Mouse (Mus musculus): ENCODE measurements around the gene Rasgef1c. TPM values are rescaled to one million over a fixed set of nuclear protein-coding genes. Genes with fewer than 3 reads are reported as not detected.

Gene Rasgef1c
- polyA plus RNA-seq, 1 experiment from 2014 or later = 5.7 TPM

GRCm38 (mm10) chr11:49931037-49931625 is 29.5 kb downstream of the Rasgef1c start:
- no peaks in the 10 kb centered on the region for H3K36me3 ChIP-seq (ENCODE audit: poor library complexity, severe bottlenecking)
- H3K4me1 ChIP-seq = peaks cover 34% of the 10 kb centered on the region
- H3K27ac ChIP-seq = peak overlapping the region; percentile 57
- 29% methylated on average over 5 of the region's 5 CpGs for WGBS
- no peak overlapping the region for H3K9ac ChIP-seq
- H3K4me3 ChIP-seq = no peak overlapping the region
- ATAC-seq = 0 out of 2 replicates have a peak, but pooled peaks have one; percentile 16
- no peak overlapping the region for H3K4me2 ChIP-seq
- no peaks in the 10 kb centered on the region for H3K27me3 ChIP-seq
- no peaks in the 10 kb centered on the region for H3K9me3 ChIP-seq (replicated peaks)

- 45% methylated on average over 7 of the region's 7 CpGs for WGBS
- Histone ChIP-seq H3K9ac (no peak overlapping the region), H3K4me1 (peaks cover 27% of the 10 kb centered on the region), H3K4me2 (no peak overlapping the region), H3K4me3 (no peak overlapping the region), H3K36me3 (ENCODE audit: poor library complexity, severe bottlenecking) (no peaks in the 10 kb centered on the region), H3K27ac (peak overlapping the region; percentile 57; the same call in 1 of the 2 replicates), H3K9me3 (replicated peaks) (no peaks in the 10 kb centered on the region), H3K27me3 (no peaks in the 10 kb centered on the region)
- peak; percentile 46 for ATAC-seq
These were observed 30.2 kb downstream of the Rasgef1c start for GRCm38 (mm10) chr11:49931853-49932252.

- 59% methylated on average over 1 of the region's 1 CpGs for WGBS
These were observed 32.2 kb downstream of the Rasgef1c start for GRCm38 (mm10) chr11:49933811-49934210.

GRCm38 (mm10) chr11:49934322-49934721 is 32.7 kb downstream of the Rasgef1c start:
- no peaks in the 10 kb centered on the region for H3K27me3 ChIP-seq
- H3K36me3 ChIP-seq (ENCODE audit: poor library complexity, severe bottlenecking) = no peaks in the 10 kb centered on the region
- no peak overlapping the region for H3K9ac ChIP-seq
- peaks cover 27% of the 10 kb centered on the region for H3K4me1 ChIP-seq
- 56% methylated on average over 10 of the region's 10 CpGs for WGBS
- no peak for ATAC-seq
- H3K4me3 ChIP-seq = no peak overlapping the region
- H3K27ac ChIP-seq = no peak overlapping the region
- no peaks in the 10 kb centered on the region for H3K9me3 ChIP-seq (replicated peaks)
- H3K4me2 ChIP-seq = no peak overlapping the region

More at GRCm38 (mm10) chr11:49933811-49934210, 32.2 kb downstream of the Rasgef1c start:
- no peak overlapping the region for H3K27ac ChIP-seq
- H3K4me2 ChIP-seq = no peak overlapping the region
- no peak for ATAC-seq
- H3K4me1 ChIP-seq = peaks cover 23% of the 10 kb centered on the region
- no peak overlapping the region for H3K9ac ChIP-seq
- H3K4me3 ChIP-seq = no peak overlapping the region
- H3K27me3 ChIP-seq = no peaks in the 10 kb centered on the region
- no peaks in the 10 kb centered on the region for H3K36me3 ChIP-seq (ENCODE audit: poor library complexity, severe bottlenecking)
- H3K9me3 ChIP-seq (replicated peaks) = no peaks in the 10 kb centered on the region

GRCm38 (mm10) chr11:49936458-49936857 is 34.8 kb downstream of the Rasgef1c start:
- Histone ChIP-seq H3K4me2 (no peak overlapping the region), H3K27ac (no peak overlapping the region), H3K27me3 (no peaks in the 10 kb centered on the region), H3K4me3 (no peak overlapping the region), H3K9me3 (replicated peaks) (no peaks in the 10 kb centered on the region), H3K4me1 (peaks cover 21% of the 10 kb centered on the region), H3K9ac (no peak overlapping the region), H3K36me3 (ENCODE audit: poor library complexity, severe bottlenecking) (no peaks in the 10 kb centered on the region)
- no peak for ATAC-seq
- 77% methylated on average over 9 of the region's 9 CpGs for WGBS

GRCm38 (mm10) chr11:49937779-49938178 is 36.1 kb downstream of the Rasgef1c start:
- H3K27me3 ChIP-seq = no peaks in the 10 kb centered on the region
- no peaks in the 10 kb centered on the region for H3K9me3 ChIP-seq (replicated peaks)
- H3K4me1 ChIP-seq = peaks cover 11% of the 10 kb centered on the region
- H3K9ac ChIP-seq = no peak overlapping the region
- ATAC-seq = no peak
- H3K4me2 ChIP-seq = no peak overlapping the region
- H3K27ac ChIP-seq = no peak overlapping the region
- H3K4me3 ChIP-seq = no peak overlapping the region
- H3K36me3 ChIP-seq (ENCODE audit: poor library complexity, severe bottlenecking) = no peaks in the 10 kb centered on the region
- WGBS = 95% methylated on average over 6 of the region's 6 CpGs

- Histone ChIP-seq H3K27me3 (no peaks in the 10 kb centered on the region), H3K27ac (peak overlapping the region; percentile 59), H3K36me3 (ENCODE audit: poor library complexity, severe bottlenecking) (no peaks in the 10 kb centered on the region), H3K9me3 (replicated peaks) (no peaks in the 10 kb centered on the region), H3K4me2 (no peak overlapping the region), H3K4me3 (no peak overlapping the region), H3K9ac (no peak overlapping the region), H3K4me1 (peaks cover 11% of the 10 kb centered on the region)
- WGBS = 23% methylated on average over 4 of the region's 4 CpGs
- peak; percentile 90 for ATAC-seq
These were observed 36.9 kb downstream of the Rasgef1c start for GRCm38 (mm10) chr11:49938258-49939164.

GRCm38 (mm10) chr11:49942841-49943240 is 41.2 kb downstream of the Rasgef1c start:
- no peak overlapping the region; the same call in 1 of the 2 replicates for H3K27ac ChIP-seq
- H3K4me2 ChIP-seq = no peak overlapping the region
- WGBS = 67% methylated on average over 4 of the region's 4 CpGs
- no peaks in the 10 kb centered on the region for H3K9me3 ChIP-seq (replicated peaks)
- no peaks in the 10 kb centered on the region for H3K27me3 ChIP-seq
- no peak overlapping the region for H3K9ac ChIP-seq
- H3K4me1 ChIP-seq = peaks cover 11% of the 10 kb centered on the region
- no peak for ATAC-seq
- H3K4me3 ChIP-seq = no peak overlapping the region
- H3K36me3 ChIP-seq (ENCODE audit: poor library complexity, severe bottlenecking) = no peaks in the 10 kb centered on the region

- Histone ChIP-seq H3K9me3 (replicated peaks) (no peaks in the 10 kb centered on the region), H3K9ac (no peak overlapping the region), H3K27ac (no peak overlapping the region), H3K4me3 (no peak overlapping the region), H3K36me3 (ENCODE audit: poor library complexity, severe bottlenecking) (no peaks in the 10 kb centered on the region), H3K27me3 (no peaks in the 10 kb centered on the region), H3K4me1 (peaks cover 4% of the 10 kb centered on the region), H3K4me2 (no peak overlapping the region)
- 85% methylated on average over 5 of the region's 5 CpGs for WGBS
- ATAC-seq = no peak
These were observed 42.3 kb downstream of the Rasgef1c start for GRCm38 (mm10) chr11:49943901-49944300.

- Histone ChIP-seq H3K9me3 (replicated peaks) (no peaks in the 10 kb centered on the region), H3K4me1 (no peaks in the 10 kb centered on the region; the same call in 1 of the 2 replicates), H3K4me3 (no peak overlapping the region), H3K27me3 (no peaks in the 10 kb centered on the region), H3K36me3 (ENCODE audit: poor library complexity, severe bottlenecking) (no peaks in the 10 kb centered on the region), H3K27ac (no peak overlapping the region), H3K9ac (no peak overlapping the region), H3K4me2 (no peak overlapping the region)
- WGBS = 87% methylated on average over 4 of the region's 4 CpGs
- ATAC-seq = no peak
These were observed 44.1 kb downstream of the Rasgef1c start for GRCm38 (mm10) chr11:49945726-49946125.

GRCm38 (mm10) chr11:49949839-49950238 is 48.2 kb downstream of the Rasgef1c start:
- Histone ChIP-seq H3K4me2 (no peak overlapping the region), H3K4me1 (no peaks in the 10 kb centered on the region), H3K36me3 (ENCODE audit: poor library complexity, severe bottlenecking) (no peaks in the 10 kb centered on the region), H3K27me3 (no peaks in the 10 kb centered on the region), H3K27ac (no peak overlapping the region), H3K4me3 (no peak overlapping the region), H3K9me3 (replicated peaks) (no peaks in the 10 kb centered on the region), H3K9ac (no peak overlapping the region)
- 85% methylated on average over 5 of the region's 5 CpGs for WGBS
- no peak for ATAC-seq

- Histone ChIP-seq H3K27ac (no peak overlapping the region), H3K27me3 (no peaks in the 10 kb centered on the region), H3K36me3 (ENCODE audit: poor library complexity, severe bottlenecking) (no peaks in the 10 kb centered on the region), H3K4me1 (no peaks in the 10 kb centered on the region), H3K4me2 (no peak overlapping the region), H3K9me3 (replicated peaks) (no peaks in the 10 kb centered on the region), H3K9ac (no peak overlapping the region), H3K4me3 (no peak overlapping the region)
- WGBS = 94% methylated on average over 6 of the region's 6 CpGs
- ATAC-seq = no peak
These were observed 52.0 kb downstream of the Rasgef1c start for GRCm38 (mm10) chr11:49953616-49954015.
